Mouse (Mus musculus) limb, embryonic 11.5 days (tissue): ENCODE data around the gene Luc7l2. TPM values are rescaled to one million over a fixed set of nuclear protein-coding genes. Genes with fewer than 3 reads are reported as not detected.
A peak's percentile ranks its signal among the peaks of the same experiment; 100 is the strongest.

Experiments
- ATAC-seq: fragments of 200-750 bp; cut with Nextera tagmentation; 2 replicates; pipeline ENCODE4 v1.8.0; 2017; ENCODE audit warnings: low read depth; ENCODE audit not compliant: insufficient number of reproducible peaks, low FRiP score, low TSS enrichment
- DNase-seq: peaks from one replicate; pipeline ENCODE4 v3.0.0-alpha.2; 2015; ENCODE audit warnings: low spot score
- H3K27ac ChIP-seq: fragments of 300-500 bp; sonication (generic); replicated peaks from 2 replicates; pipeline ENCODE4 v1.5.1; 2014; ENCODE audit warnings: low read depth, mild to moderate bottlenecking, low read length
- H3K27me3 ChIP-seq: fragments of 300-500 bp; sonication (generic); 2 replicates; pipeline ENCODE4 v1.6.1; 2014; ENCODE audit warnings: mild to moderate bottlenecking, low read length, mixed read lengths; ENCODE audit not compliant: control insufficient read depth, insufficient read depth
- H3K36me3 ChIP-seq: fragments of 300-500 bp; sonication (generic); 2 replicates; pipeline ENCODE4 v1.6.1; 2014; ENCODE audit warnings: mild to moderate bottlenecking, low read length, moderate library complexity, mixed read lengths; ENCODE audit not compliant: control insufficient read depth, insufficient read depth
- H3K4me1 ChIP-seq: fragments of 300-500 bp; sonication (generic); 2 replicates; pipeline ENCODE4 v1.6.1; 2014; ENCODE audit warnings: low read length, mixed read lengths; ENCODE audit not compliant: control insufficient read depth, insufficient read depth
- H3K4me2 ChIP-seq: fragments of 300-500 bp; sonication (generic); 2 replicates; pipeline ENCODE4 v1.6.1; 2014; ENCODE audit warnings: low read depth, mild to moderate bottlenecking, moderate library complexity; ENCODE audit not compliant: severe bottlenecking
- H3K4me3 ChIP-seq: fragments of 300-500 bp; sonication (generic); 2 replicates; pipeline ENCODE4 v1.5.1; 2014; ENCODE audit warnings: low read depth, low read length
- H3K9ac ChIP-seq: fragments of 300-500 bp; sonication (generic); 2 replicates; pipeline ENCODE4 v1.6.1; 2014; ENCODE audit warnings: mild to moderate bottlenecking, low read length
- H3K9me3 ChIP-seq: fragments of 300-500 bp; sonication (generic); 2 replicates; pipeline ENCODE4 v1.6.1; 2016; ENCODE audit warnings: low read length; ENCODE audit not compliant: control insufficient read depth
- WGBS: fragments of 180-500 bp; shearing (Covaris S2); extraction: QIAGEN DNeasy Blood & Tissue Kit; methylation state at CpG from one replicate; pipeline ENCODE4 v1.1.7; 2014; 5-methylcytosine and 5-hydroxymethylcytosine counted together
- microRNA-seq: library from miRNA; unstranded; fragments of <30 nt; microRNA quantifications from one replicate; pipeline ENCODE4, GENCODE M21; 2016
- polyA plus RNA-seq: library from polyadenylated mRNA; unstranded; fragments of >200 nt; fragmentation: Nextera tagmentation; extraction: Ambion mirVana; gene quantifications from 2 replicates; pipeline ENCODE4 v1.2.1, GENCODE M21; 2014

Gene Luc7l2
- polyA plus RNA-seq, 1 experiment from 2014 or later = 42.7 TPM

DNA sequence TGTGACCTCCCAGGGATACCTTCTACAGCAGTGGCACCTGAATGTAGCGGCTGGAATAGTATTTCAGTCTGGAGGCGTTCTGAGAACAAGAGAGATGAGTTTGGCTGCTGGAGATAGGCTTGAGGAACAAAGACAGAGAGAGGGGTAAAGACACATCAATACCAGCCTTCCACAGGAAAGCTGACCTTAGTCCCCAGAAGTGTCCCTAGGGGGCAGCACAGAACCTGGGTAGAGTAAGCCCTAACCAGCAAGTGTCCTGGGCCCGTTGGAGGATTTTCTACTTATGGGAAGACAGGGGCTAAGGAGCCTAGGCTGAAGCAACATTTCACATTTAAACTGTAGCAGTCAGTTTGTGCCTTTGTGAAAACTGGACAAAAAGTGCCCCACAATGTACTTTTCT is 98.4 kb downstream of the Luc7l2 start:
- Histone ChIP-seq H3K9ac (no peak overlapping the region), H3K9me3 (no peaks in the 10 kb centered on the region), H3K4me3 (no peak overlapping the region), H3K4me2 (no peak overlapping the region), H3K27ac (no peak overlapping the region), H3K4me1 (no peaks in the 10 kb centered on the region), H3K27me3 (no peaks in the 10 kb centered on the region), H3K36me3 (no peaks in the 10 kb centered on the region)
- DNase-seq = no peak
- WGBS = 77% methylated on average over 3 of the region's 3 CpGs
- no peak for ATAC-seq

DNA sequence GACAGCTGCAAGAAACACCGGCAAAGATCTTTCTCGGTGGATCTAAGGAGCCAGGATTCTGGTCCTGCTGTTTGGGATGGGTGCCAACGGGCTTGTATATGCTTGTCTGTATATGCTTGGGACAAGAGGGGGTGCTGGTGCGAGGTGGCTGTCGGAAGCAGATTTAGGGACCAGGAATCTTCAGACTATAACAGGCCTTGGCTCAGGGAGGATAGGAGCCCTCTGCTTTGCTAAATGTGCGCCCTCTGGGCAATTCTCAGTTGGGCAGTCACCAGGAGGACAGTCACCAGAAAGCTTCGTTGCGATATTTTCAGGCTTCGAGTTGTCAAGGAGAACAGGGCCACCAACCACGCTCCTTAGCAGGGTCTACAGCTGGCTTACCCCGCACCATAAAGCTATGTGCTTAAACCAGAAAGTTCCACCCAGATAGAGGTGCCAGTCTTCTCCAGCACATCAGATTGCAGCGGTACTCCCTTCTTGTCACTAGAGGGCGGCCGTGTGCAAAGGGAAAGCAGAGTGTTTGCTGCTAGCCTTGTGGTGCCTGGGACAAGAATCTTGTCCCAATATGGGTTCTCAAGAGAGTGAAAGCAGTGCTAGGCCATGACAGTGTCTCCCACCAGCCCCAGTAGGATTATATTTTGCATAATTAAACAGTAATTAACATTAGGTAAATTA is 99.3 kb downstream of the Luc7l2 start:
- Histone ChIP-seq H3K9ac (no peak overlapping the region), H3K27me3 (no peaks in the 10 kb centered on the region), H3K4me3 (no peak overlapping the region), H3K4me1 (no peaks in the 10 kb centered on the region), H3K27ac (no peak overlapping the region), H3K36me3 (no peaks in the 10 kb centered on the region), H3K4me2 (no peak overlapping the region), H3K9me3 (no peaks in the 10 kb centered on the region)
- DNase-seq (peak; percentile 77), ATAC-seq (no peak)
- WGBS = 40% methylated on average over 14 of the region's 14 CpGs

Small RNA genes lying within 50 kb of the gene (microRNA-seq; reads per million reads assigned to microRNA genes)
- gene Mir7670 = not detected

Other genes starting within 250 kb of the Luc7l2 start
- 1.6 and 1.7 TPM in 2 replicates for gene Zc3hav1, start 196.7 kb upstream of the Luc7l2 start, polyA plus RNA-seq
- 13.4 and 14.1 TPM in 2 replicates for gene Ttc26, start 169.9 kb upstream of the Luc7l2 start, polyA plus RNA-seq
- 14.9 and 17.2 TPM in 2 replicates for gene Ubn2, start 117.4 kb upstream of the Luc7l2 start, polyA plus RNA-seq
- gene Fmc1, start 17.8 kb upstream of the Luc7l2 start, polyA plus RNA-seq = 94.2 and 99.0 TPM in 2 replicates
- gene Klrg2, start 85.9 kb downstream of the Luc7l2 start, polyA plus RNA-seq = 0.13 and 0.15 TPM in 2 replicates
- gene Clec2l, start 111.7 kb downstream of the Luc7l2 start, polyA plus RNA-seq = 1.0 and 1.8 TPM in 2 replicates